Mouse (Mus musculus): ENCODE results near the gene Zfhx3. TPM values are rescaled to one million over a fixed set of nuclear protein-coding genes. Genes with fewer than 3 reads are reported as not detected.

Zfhx3 gene
- polyA plus RNA-seq, 1 experiment: 14.0 TPM

DNA sequence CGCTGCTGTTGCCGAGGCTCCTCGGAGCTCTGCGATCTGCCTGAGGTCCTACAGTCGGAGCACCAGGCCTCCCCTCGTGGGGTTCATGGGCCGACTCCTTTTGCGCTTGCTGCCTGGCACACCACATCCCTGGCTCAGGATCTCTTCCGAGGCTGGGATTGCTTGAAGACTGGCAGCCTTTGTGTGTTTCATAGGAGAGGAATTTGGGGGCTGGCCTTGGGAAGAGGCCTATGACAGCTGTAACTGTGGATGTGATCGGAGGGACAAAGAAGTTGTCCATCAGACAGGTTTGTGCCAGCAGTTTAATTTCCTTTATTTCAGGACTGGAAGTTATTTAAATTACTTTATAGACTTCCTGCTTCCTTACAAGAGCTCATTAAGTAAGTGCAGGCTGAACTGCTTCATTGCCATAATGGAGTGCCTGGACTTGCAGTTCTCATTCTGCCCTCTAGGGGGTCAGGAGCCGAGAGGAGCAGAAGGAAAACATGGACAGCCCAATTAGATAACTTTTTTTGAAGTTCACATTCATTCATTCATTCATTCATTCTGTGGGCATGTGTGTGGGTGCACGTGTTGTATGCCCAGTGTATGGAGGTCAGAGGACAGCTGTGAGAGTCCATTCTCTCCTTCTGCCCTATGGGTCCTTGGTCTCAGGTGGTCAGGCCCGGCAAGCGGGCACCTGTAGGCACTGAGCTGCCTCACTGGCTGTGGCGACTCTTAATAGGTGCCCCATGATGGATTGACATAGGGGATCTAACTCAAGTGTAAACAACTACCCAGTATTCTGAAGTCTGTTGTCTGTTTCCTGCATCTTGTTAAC is 817.3 kb downstream of the Zfhx3 start:
- no peak overlapping the region for H3K9ac ChIP-seq (ENCODE audit: low read depth, poor library complexity, severe bottlenecking)
- no peak overlapping the region for H3K4me3 ChIP-seq (ENCODE audit: low read depth, low read length)
- no peak overlapping the region for H3K27ac ChIP-seq (ENCODE audit: insufficient read depth, low read length)
- peaks cover 2% of the 10 kb centered on the region; the same call in 1 of the 2 replicates for H3K9me3 ChIP-seq (replicated peaks; ENCODE audit: control insufficient read depth, insufficient read depth, low read length, poor library complexity, severe bottlenecking)
- H3K4me1 ChIP-seq (ENCODE audit: control insufficient read depth, insufficient read depth, low read length): no peaks in the 10 kb centered on the region
- H3K36me3 ChIP-seq (ENCODE audit: control insufficient read depth, insufficient read depth, low read length, poor library complexity, severe bottlenecking): no peaks in the 10 kb centered on the region
- H3K27me3 ChIP-seq (ENCODE audit: control insufficient read depth, insufficient read depth, low read length, poor library complexity, severe bottlenecking): no peaks in the 10 kb centered on the region
- TF ChIP-seq POLR2A (IDR thresholded peaks at IDR 0.05; ENCODE audit: insufficient read depth, low read length): no peak
- peak; percentile 50 for TF ChIP-seq CTCF (IDR thresholded peaks at IDR 0.05; ENCODE audit: low read depth, low read length)
- TF ChIP-seq EP300 (IDR thresholded peaks at IDR 0.05; ENCODE audit: insufficient read depth, low read depth, low read length): no peak

DNA sequence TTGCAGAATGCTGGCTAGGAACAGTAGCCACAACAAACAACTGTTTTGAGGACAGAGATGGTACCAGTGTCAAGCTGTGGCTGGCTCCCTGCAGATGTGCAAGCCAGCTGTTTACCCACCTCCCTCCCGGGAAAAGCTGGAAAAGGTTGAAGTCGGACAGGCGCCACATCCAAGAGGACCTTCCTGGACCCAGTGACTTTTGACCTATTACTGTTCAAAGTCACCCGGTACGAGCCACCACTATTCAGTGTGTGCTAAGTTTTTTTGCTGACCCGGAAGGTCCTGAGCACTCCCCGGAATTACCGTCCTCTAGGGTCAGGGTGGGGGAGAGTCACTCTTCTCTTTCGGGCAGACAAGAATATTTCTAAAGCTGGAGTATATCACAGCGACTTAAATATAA is 818.3 kb downstream of the Zfhx3 start:
- Histone ChIP-seq H3K36me3 (ENCODE audit: control insufficient read depth, insufficient read depth, low read length, poor library complexity, severe bottlenecking) (no peaks in the 10 kb centered on the region), H3K4me3 (ENCODE audit: low read depth, low read length) (no peak overlapping the region), H3K9ac (ENCODE audit: low read depth, poor library complexity, severe bottlenecking) (no peak overlapping the region), H3K9me3 (replicated peaks; ENCODE audit: control insufficient read depth, insufficient read depth, low read length, poor library complexity, severe bottlenecking) (no peaks in the 10 kb centered on the region), H3K27ac (ENCODE audit: insufficient read depth, low read length) (no peak overlapping the region), H3K4me1 (ENCODE audit: control insufficient read depth, insufficient read depth, low read length) (no peaks in the 10 kb centered on the region), H3K27me3 (ENCODE audit: control insufficient read depth, insufficient read depth, low read length, poor library complexity, severe bottlenecking) (no peaks in the 10 kb centered on the region)
- TF ChIP-seq CTCF (IDR thresholded peaks at IDR 0.05; ENCODE audit: low read depth, low read length): no peak
- no peak for TF ChIP-seq EP300 (IDR thresholded peaks at IDR 0.05; ENCODE audit: insufficient read depth, low read depth, low read length)
- TF ChIP-seq POLR2A (IDR thresholded peaks at IDR 0.05; ENCODE audit: insufficient read depth, low read length): no peak

GRCm38 (mm10) chr8:108762567-108762966 is 820.1 kb downstream of the Zfhx3 start:
- TF ChIP-seq EP300 (IDR thresholded peaks at IDR 0.05; ENCODE audit: insufficient read depth, low read depth, low read length): no peak
- no peak for TF ChIP-seq CTCF (IDR thresholded peaks at IDR 0.05; ENCODE audit: low read depth, low read length)
- TF ChIP-seq POLR2A (IDR thresholded peaks at IDR 0.05; ENCODE audit: insufficient read depth, low read length): no peak
- H3K27me3 ChIP-seq (ENCODE audit: control insufficient read depth, insufficient read depth, low read length, poor library complexity, severe bottlenecking): no peaks in the 10 kb centered on the region
- no peaks in the 10 kb centered on the region for H3K4me1 ChIP-seq (ENCODE audit: control insufficient read depth, insufficient read depth, low read length)
- no peaks in the 10 kb centered on the region for H3K36me3 ChIP-seq (ENCODE audit: control insufficient read depth, insufficient read depth, low read length, poor library complexity, severe bottlenecking)
- no peak overlapping the region for H3K9ac ChIP-seq (ENCODE audit: low read depth, poor library complexity, severe bottlenecking)
- H3K4me3 ChIP-seq (ENCODE audit: low read depth, low read length): no peak overlapping the region
- no peaks in the 10 kb centered on the region for H3K9me3 ChIP-seq (replicated peaks; ENCODE audit: control insufficient read depth, insufficient read depth, low read length, poor library complexity, severe bottlenecking)
- no peak overlapping the region for H3K27ac ChIP-seq (ENCODE audit: insufficient read depth, low read length)

DNA sequence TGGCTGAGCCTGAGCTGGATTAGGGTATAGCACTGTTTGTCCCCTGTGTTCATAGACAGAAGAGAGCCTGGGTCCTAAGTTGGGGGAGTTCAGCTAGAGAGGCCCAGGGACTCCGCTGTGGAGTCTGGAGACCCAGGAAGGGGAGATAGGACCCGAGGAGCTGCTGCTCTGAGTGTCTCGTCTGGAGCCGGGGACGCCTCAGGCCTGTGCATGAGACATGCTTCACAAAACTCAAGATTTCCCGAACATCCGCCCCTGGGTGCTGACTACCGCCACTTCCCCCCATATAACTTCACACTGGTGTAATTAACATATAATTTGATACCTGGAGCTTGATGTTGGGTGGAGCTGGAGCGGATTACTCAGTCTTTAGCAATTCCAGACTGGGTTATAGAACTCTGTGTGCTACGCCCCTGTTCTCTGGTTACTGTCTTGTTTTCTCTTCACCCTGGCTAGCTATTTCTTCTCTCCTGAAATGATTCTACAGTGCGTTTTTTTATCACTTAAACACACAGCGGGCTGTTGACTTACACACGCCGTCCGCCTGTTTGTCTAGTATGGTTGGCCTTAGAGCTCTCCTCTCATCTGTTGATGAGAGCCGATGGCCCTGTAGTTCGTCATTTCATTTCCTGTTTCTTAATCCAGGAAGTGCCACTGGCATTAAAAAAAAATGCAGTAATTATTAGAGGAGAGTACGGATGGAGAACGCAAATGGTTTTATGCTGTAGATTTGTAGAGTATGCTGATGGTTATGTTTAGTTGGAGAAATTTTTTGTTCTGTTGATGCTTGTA is 822.2 kb downstream of the Zfhx3 start:
- H3K36me3 ChIP-seq (ENCODE audit: control insufficient read depth, insufficient read depth, low read length, poor library complexity, severe bottlenecking): no peaks in the 10 kb centered on the region
- H3K27ac ChIP-seq (ENCODE audit: insufficient read depth, low read length): no peak overlapping the region
- no peak overlapping the region for H3K4me3 ChIP-seq (ENCODE audit: low read depth, low read length)
- H3K27me3 ChIP-seq (ENCODE audit: control insufficient read depth, insufficient read depth, low read length, poor library complexity, severe bottlenecking): no peaks in the 10 kb centered on the region
- no peaks in the 10 kb centered on the region for H3K9me3 ChIP-seq (replicated peaks; ENCODE audit: control insufficient read depth, insufficient read depth, low read length, poor library complexity, severe bottlenecking)
- peak overlapping the region; percentile 2; the same call in 1 of the 2 replicates for H3K9ac ChIP-seq (ENCODE audit: low read depth, poor library complexity, severe bottlenecking)
- no peak for TF ChIP-seq EP300 (IDR thresholded peaks at IDR 0.05; ENCODE audit: insufficient read depth, low read depth, low read length)
- no peak for TF ChIP-seq CTCF (IDR thresholded peaks at IDR 0.05; ENCODE audit: low read depth, low read length)
- no peak for TF ChIP-seq POLR2A (IDR thresholded peaks at IDR 0.05; ENCODE audit: insufficient read depth, low read length)
- H3K4me1 ChIP-seq (ENCODE audit: control insufficient read depth, insufficient read depth, low read length): no peaks in the 10 kb centered on the region

DNA sequence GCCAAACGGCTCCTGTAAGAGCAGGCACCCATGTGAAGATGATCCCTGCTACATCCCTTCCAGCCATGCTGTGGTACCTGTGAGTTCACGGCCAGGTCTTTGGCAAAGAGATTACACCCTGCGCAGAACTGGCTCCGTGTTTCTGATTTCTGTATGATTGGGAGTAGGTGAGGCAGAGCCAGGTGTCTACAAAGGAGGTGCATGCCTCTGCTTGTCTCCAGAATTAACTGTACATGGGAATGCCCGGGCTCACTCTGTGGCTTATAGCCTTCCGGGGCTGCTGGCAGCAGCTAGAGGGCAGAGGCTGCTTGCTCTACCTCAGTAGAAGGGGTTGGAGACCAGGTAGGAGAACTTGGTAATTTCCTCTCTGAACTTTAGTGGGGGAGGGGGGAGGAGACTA is 823.7 kb downstream of the Zfhx3 start:
- Histone ChIP-seq H3K36me3 (ENCODE audit: control insufficient read depth, insufficient read depth, low read length, poor library complexity, severe bottlenecking) (no peaks in the 10 kb centered on the region), H3K9ac (ENCODE audit: low read depth, poor library complexity, severe bottlenecking) (no peak overlapping the region), H3K27me3 (ENCODE audit: control insufficient read depth, insufficient read depth, low read length, poor library complexity, severe bottlenecking) (no peaks in the 10 kb centered on the region), H3K9me3 (replicated peaks; ENCODE audit: control insufficient read depth, insufficient read depth, low read length, poor library complexity, severe bottlenecking) (no peaks in the 10 kb centered on the region), H3K4me3 (ENCODE audit: low read depth, low read length) (no peak overlapping the region), H3K27ac (ENCODE audit: insufficient read depth, low read length) (no peak overlapping the region), H3K4me1 (ENCODE audit: control insufficient read depth, insufficient read depth, low read length) (no peaks in the 10 kb centered on the region)
- no peak for TF ChIP-seq EP300 (IDR thresholded peaks at IDR 0.05; ENCODE audit: insufficient read depth, low read depth, low read length)
- no peak for TF ChIP-seq POLR2A (IDR thresholded peaks at IDR 0.05; ENCODE audit: insufficient read depth, low read length)
- TF ChIP-seq CTCF (IDR thresholded peaks at IDR 0.05; ENCODE audit: low read depth, low read length): no peak

DNA sequence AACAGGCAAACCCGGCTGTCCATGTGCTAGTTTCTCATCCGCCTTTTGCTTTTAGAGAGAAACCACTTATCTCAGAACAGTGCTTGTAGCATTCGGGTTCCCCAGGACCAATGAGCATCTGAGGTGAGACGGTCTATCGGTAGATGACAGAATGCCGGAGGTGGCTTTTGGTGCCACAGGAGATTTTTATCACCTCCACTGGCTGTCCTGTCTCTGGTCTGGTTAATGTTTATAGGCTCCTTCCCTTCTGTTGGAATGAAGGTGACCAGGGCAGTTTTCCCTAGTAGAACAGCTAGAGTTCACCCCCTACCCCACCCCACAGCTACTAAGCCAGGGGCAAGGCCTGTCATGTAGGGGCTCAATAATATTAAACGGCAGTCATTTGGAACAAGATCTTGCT is 825.6 kb downstream of the Zfhx3 start:
- Histone ChIP-seq H3K27me3 (ENCODE audit: control insufficient read depth, insufficient read depth, low read length, poor library complexity, severe bottlenecking) (no peaks in the 10 kb centered on the region), H3K4me3 (ENCODE audit: low read depth, low read length) (no peak overlapping the region), H3K9me3 (replicated peaks; ENCODE audit: control insufficient read depth, insufficient read depth, low read length, poor library complexity, severe bottlenecking) (no peaks in the 10 kb centered on the region), H3K9ac (ENCODE audit: low read depth, poor library complexity, severe bottlenecking) (no peak overlapping the region), H3K4me1 (ENCODE audit: control insufficient read depth, insufficient read depth, low read length) (no peaks in the 10 kb centered on the region), H3K27ac (ENCODE audit: insufficient read depth, low read length) (no peak overlapping the region), H3K36me3 (ENCODE audit: control insufficient read depth, insufficient read depth, low read length, poor library complexity, severe bottlenecking) (no peaks in the 10 kb centered on the region)
- no peak for TF ChIP-seq CTCF (IDR thresholded peaks at IDR 0.05; ENCODE audit: low read depth, low read length)
